Mouse (Mus musculus): Measurements from ENCODE around the gene Pnkd.

- TF ChIP-seq POLR2A (IDR thresholded peaks at IDR 0.05; ENCODE audit: extremely low read depth, insufficient read depth, low read length) (no peak), CTCF (IDR thresholded peaks at IDR 0.05; ENCODE audit: low read depth, low read length) (no peak)
Measured at GRCm38 (mm10) chr1:74298996-74299395, 14.3 kb downstream of the Pnkd start.
